Mouse (Mus musculus) heart, postnatal 0 days (tissue): Measurements from ENCODE around the gene Endog. TPM values are rescaled to one million over a fixed set of nuclear protein-coding genes. Genes with fewer than 3 reads are reported as not detected.
"Not testable (repeated sequence)": the region's sequence is repeated elsewhere in the genome, so short reads cannot be mapped to it uniquely, and the experiment has no call there.

Source experiments
- ATAC-seq: fragments of 200-750 bp; cut with Nextera tagmentation; 2 replicates; pipeline ENCODE4 v1.8.0; 2017; ENCODE audit warnings: low read depth, moderate number of reproducible peaks, moderate library complexity; ENCODE audit not compliant: insufficient read depth
- DNase-seq: peaks from one replicate; pipeline ENCODE4 v3.0.0-alpha.2; 2016; ENCODE audit warnings: low spot score
- H3K27ac ChIP-seq: fragments of 300-500 bp; sonication (generic); 2 replicates; pipeline ENCODE4 v1.5.1; 2014; ENCODE audit warnings: low read depth, mild to moderate bottlenecking
- H3K27me3 ChIP-seq: fragments of 300-500 bp; sonication (generic); 2 replicates; pipeline ENCODE4 v1.6.1; 2014; ENCODE audit warnings: low read length, mixed read lengths; ENCODE audit not compliant: control insufficient read depth, insufficient read depth
- H3K36me3 ChIP-seq: fragments of 300-500 bp; sonication (generic); replicated peaks from 2 replicates; pipeline ENCODE4 v1.6.1; 2014; ENCODE audit warnings: low read length, mixed read lengths; ENCODE audit not compliant: control insufficient read depth, insufficient read depth
- H3K4me1 ChIP-seq: fragments of 300-500 bp; sonication (generic); 2 replicates; pipeline ENCODE4 v1.6.1; 2014; ENCODE audit warnings: antibody characterized with exemption; ENCODE audit not compliant: control insufficient read depth, insufficient read depth
- H3K4me2 ChIP-seq: fragments of 300-500 bp; sonication (generic); 2 replicates; pipeline ENCODE4 v1.6.1; 2014; ENCODE audit warnings: low read depth, mild to moderate bottlenecking, low read length, moderate library complexity
- H3K4me3 ChIP-seq: fragments of 300-500 bp; sonication (generic); 2 replicates; pipeline ENCODE4 v1.5.1; 2014; ENCODE audit warnings: low read depth, low read length
- H3K9ac ChIP-seq: fragments of 300-500 bp; sonication (generic); replicated peaks from 2 replicates; pipeline ENCODE4 v1.6.1; 2014; ENCODE audit warnings: low read depth, low read length, mixed read lengths
- H3K9me3 ChIP-seq: fragments of 300-500 bp; sonication (generic); replicated peaks from 2 replicates; pipeline ENCODE4 v1.6.1; 2016; ENCODE audit warnings: low read length; ENCODE audit not compliant: control insufficient read depth
- CTCF ChIP-seq: IDR thresholded peaks from 2 replicates; pipeline ENCODE4 v1.5.1; 2016; ENCODE audit warnings: antibody characterized with exemption, control low read depth, low read depth
- EP300 ChIP-seq: IDR thresholded peaks from 2 replicates; pipeline ENCODE4 v1.6.1; 2016; ENCODE audit warnings: antibody characterized with exemption, low read depth
- WGBS: fragments of 180-500 bp; shearing (Covaris S2); extraction: QIAGEN DNeasy Blood & Tissue Kit; methylation state at CpG from one replicate; pipeline ENCODE4 v1.1.7; 2014; 5-methylcytosine and 5-hydroxymethylcytosine counted together
- polyA plus RNA-seq: library from polyadenylated mRNA; unstranded; fragments of >200 nt; fragmentation: Nextera tagmentation; extraction: Ambion mirVana; gene quantifications from 2 replicates; pipeline ENCODE4 v1.2.1, GENCODE M21; 2015
- total RNA-seq: library from RNA; depleted of rRNA; stranded (reverse); fragments of >200 nt; gene quantifications from 2 replicates; pipeline ENCODE4 v1.2.3, GENCODE M21; 2014; ENCODE audit warnings: low replicate concordance

The Endog gene
- total and polyA plus RNA-seq, 2 experiments from 2014 or later = 72.9 to 127 TPM

DNA sequence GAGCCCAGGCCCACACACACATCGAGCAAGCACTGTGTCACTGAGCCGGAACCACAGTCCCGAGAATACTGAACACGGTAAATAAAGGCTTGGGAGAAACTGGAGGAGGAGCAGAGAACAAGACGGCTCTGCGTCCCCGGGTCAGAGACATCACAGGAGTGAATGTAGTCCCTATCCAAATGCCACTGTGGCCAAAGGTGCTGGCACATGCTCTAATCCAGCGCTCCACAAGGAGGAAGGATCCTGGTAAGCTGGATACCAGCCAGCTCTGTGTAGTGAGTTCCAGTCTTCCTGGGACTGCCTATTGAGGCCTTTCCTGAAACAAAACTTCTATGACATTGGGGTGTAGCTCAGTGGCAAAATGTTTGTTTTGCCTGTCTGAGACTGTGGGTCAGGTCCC lies 18.7 kb upstream of the Endog start:
- Histone ChIP-seq H3K4me2 (no peak overlapping the region), H3K4me3 (no peak overlapping the region), H3K27ac (no peak overlapping the region), H3K9ac (no peak overlapping the region), H3K9me3 (no peaks in the 10 kb centered on the region), H3K4me1 (no peaks in the 10 kb centered on the region), H3K36me3 (peaks cover 43% of the 10 kb centered on the region), H3K27me3 (no peaks in the 10 kb centered on the region)
- ATAC-seq = no peak
- no peak for TF ChIP-seq CTCF
- TF ChIP-seq EP300 = no peak
- 82% methylated on average over 8 of the region's 8 CpGs for WGBS
- no peak for DNase-seq

DNA sequence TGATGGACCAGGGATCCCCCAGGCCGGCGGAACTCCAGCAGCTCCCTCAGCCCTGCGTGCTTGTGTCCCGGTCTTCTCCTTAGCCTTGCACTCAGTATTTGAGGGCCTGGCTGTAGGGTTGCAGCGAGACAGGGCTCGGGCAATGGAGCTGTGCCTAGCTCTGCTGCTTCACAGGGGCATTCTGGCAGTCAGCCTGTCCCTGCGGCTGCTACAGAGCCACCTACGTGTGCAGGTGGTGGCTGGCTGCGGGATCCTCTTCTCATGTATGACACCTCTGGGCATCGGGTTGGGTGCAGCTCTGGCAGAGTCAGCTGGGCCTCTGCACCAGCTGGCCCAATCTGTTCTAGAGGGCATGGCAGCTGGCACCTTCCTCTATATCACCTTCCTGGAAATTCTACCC lies 11.4 kb upstream of the Endog start:
- not testable (repeated sequence) for H3K27ac ChIP-seq, H3K4me3 ChIP-seq, H3K27me3 ChIP-seq, ATAC-seq, DNase-seq, H3K4me2 ChIP-seq, H3K9me3 ChIP-seq, H3K9ac ChIP-seq, H3K4me1 ChIP-seq, H3K36me3 ChIP-seq
- 70% methylated on average over 7 of the region's 10 CpGs for WGBS

DNA sequence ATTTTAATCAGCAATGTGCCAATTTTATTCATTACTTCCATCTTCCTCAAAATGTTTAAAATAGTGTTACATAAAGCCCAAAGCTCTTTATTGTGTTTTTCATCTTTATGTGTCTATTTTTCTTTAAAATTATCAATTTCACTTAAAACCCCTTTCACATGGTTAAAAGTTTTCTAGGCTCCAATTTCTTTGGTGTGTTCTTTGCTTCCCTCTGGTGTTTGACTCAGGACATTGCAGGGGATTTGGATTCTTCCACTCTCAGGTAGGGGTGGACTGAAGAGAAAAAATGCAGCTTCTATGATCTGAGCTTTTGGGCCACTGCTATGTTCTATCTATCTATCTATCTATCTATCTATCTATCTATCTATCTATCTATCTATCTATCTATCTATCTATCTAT lies 9.5 kb upstream of the Endog start:
- H3K27ac ChIP-seq = no peak overlapping the region
- no peaks in the 10 kb centered on the region for H3K36me3 ChIP-seq

DNA sequence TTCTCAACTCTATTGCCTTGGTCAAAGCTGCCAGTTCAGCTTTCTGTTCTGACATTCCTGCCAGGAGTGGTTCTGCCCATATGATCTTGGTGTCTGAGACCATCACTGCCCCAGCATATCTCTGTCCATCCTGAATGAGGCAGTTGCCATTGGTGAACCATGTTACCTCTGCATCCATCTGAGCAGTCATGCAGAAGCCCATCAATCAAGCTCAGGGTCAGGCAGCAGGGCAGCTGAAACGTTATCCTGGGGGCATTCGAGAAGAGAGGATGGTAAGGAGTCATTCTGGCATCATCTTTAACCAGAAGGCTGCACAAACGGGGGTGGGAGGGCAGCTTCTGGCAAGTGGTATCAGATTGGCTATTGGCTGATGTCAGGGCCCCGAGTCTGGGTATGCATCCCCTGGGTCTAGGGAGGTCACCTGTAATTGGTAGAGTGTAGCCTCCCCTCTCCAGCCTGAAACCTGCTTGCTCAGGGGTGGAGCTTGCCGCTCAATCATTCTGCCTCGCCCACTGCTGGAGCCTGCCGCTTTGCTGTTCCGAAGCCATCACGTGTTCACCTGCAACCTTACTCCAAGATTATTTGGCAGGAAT lies 6.9 kb upstream of the Endog start:
- H3K27me3 ChIP-seq = no peaks in the 10 kb centered on the region
- no peaks in the 10 kb centered on the region for H3K4me1 ChIP-seq
- no peak overlapping the region for H3K9ac ChIP-seq
- no peak for ATAC-seq
- H3K36me3 ChIP-seq = no peaks in the 10 kb centered on the region
- no peak overlapping the region for H3K4me3 ChIP-seq
- DNase-seq = no peak
- H3K4me2 ChIP-seq = no peak overlapping the region
- no peak overlapping the region for H3K27ac ChIP-seq
- WGBS = 53% methylated on average over 9 of the region's 9 CpGs
- peaks cover 13% of the 10 kb centered on the region for H3K9me3 ChIP-seq
- TF ChIP-seq EP300 = no peak
- TF ChIP-seq CTCF = no peak

More for the DNA sequence above, 9.5 kb upstream of the Endog start:
- no peaks in the 10 kb centered on the region for H3K27me3 ChIP-seq
- TF ChIP-seq CTCF (peak; percentile 73), EP300 (no peak)
- H3K9me3 ChIP-seq = peaks cover 11% of the 10 kb centered on the region
- H3K4me3 ChIP-seq = no peak overlapping the region
- H3K4me2 ChIP-seq = no peak overlapping the region
- DNase-seq (peak; percentile 57), ATAC-seq (no peak)
- H3K4me1 ChIP-seq = no peaks in the 10 kb centered on the region
- H3K9ac ChIP-seq = no peak overlapping the region

DNA sequence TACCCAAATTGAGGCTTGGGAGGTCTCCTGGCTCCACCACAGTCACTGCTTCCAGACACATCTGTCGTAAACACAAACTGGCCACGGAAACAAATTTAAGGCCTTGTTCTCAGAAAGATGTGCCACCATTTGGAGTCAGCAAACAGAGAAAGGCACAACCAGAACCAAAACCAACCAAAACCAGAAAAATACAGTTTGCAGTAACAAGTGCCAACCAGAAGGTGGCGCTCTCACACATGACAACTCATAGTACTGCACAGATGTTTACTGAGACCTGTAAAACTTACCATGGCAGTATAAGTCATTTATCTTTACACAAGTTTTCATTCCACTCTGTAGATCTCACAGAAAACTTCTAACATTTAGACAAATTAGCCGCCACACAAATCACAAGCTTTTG lies 4.6 kb upstream of the Endog start:
- no peaks in the 10 kb centered on the region for H3K27me3 ChIP-seq
- H3K9ac ChIP-seq = no peak overlapping the region
- no peaks in the 10 kb centered on the region for H3K36me3 ChIP-seq
- 56% methylated on average over 4 of the region's 4 CpGs for WGBS
- no peak overlapping the region for H3K4me3 ChIP-seq
- ATAC-seq (no peak), DNase-seq (no peak)
- no peak overlapping the region for H3K27ac ChIP-seq
- TF ChIP-seq EP300 (no peak), CTCF (0 out of 2 replicates have a peak, but pooled peaks have one; percentile 10)
- no peaks in the 10 kb centered on the region; the same call in 1 of the 2 replicates for H3K4me1 ChIP-seq
- H3K4me2 ChIP-seq = no peak overlapping the region
- H3K9me3 ChIP-seq = peaks cover 13% of the 10 kb centered on the region

DNA sequence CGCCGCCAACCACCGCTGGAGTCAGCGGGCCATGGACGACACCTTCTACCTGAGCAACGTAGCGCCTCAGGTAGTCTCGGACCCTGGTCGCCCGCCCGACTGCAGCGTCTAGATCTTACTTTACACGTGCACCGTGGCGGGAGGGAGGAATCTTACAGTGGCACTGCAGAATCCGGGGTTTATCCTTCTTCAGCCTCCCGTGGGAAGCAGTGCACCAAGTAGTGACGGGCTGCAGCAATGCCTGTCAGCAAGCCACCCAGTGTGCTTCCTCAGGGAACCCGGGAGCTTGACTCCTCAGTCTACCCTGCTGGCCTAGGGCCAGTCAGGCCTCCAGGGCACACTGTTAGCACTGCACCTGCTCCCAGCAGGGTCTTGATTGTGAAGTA lies 697 bp downstream of the Endog start:
- no peak for ATAC-seq

More for the DNA sequence above, 697 bp downstream of the Endog start:
- H3K36me3 ChIP-seq = peaks cover 43% of the 10 kb centered on the region
- peak overlapping the region; percentile 70 for H3K9ac ChIP-seq
- H3K27me3 ChIP-seq = no peaks in the 10 kb centered on the region
- H3K4me3 ChIP-seq = peak overlapping the region; percentile 71
- peaks cover 7% of the 10 kb centered on the region for H3K4me1 ChIP-seq
- DNase-seq = no peak
- peak overlapping the region; percentile 97 for H3K27ac ChIP-seq
- TF ChIP-seq CTCF (no peak), EP300 (no peak; the same call in 1 of the 2 replicates)
- peak overlapping the region; percentile 78 for H3K4me2 ChIP-seq
- 0% methylated on average over 19 of the region's 19 CpGs for WGBS
- H3K9me3 ChIP-seq = peaks cover under 1% of the 10 kb centered on the region; the same call in 1 of the 2 replicates
